Mouse (Mus musculus): ENCODE data around the gene Ube2l3.
"Not testable (repeated sequence)": the region's sequence is repeated elsewhere in the genome, so short reads cannot be mapped to it uniquely, and the experiment has no call there.

Gene Ube2l3

GRCm38 (mm10) chr16:17208389-17209361 is 6.2 kb upstream of the Ube2l3 start, which contains the start of gene Rimbp3:
TSS of gene Rimbp3 (plus strand) at chr16:17208603.
- peak; percentile 74 for DNase-seq

- DNase-seq: no peak
These were observed 2.5 kb upstream of the Ube2l3 start for GRCm38 (mm10) chr16:17204990-17205389.

- no peak for DNase-seq
These were observed 472 bp downstream of the Ube2l3 start for GRCm38 (mm10) chr16:17201977-17202376.

- DNase-seq: peak; percentile 77
These were observed 1.3 kb downstream of the Ube2l3 start for GRCm38 (mm10) chr16:17200953-17201707.

- DNase-seq: no peak
These were observed 2.1 kb downstream of the Ube2l3 start for GRCm38 (mm10) chr16:17200121-17200952.

GRCm38 (mm10) chr16:17193823-17194222 is 8.6 kb downstream of the Ube2l3 start:
- no peak for DNase-seq

- no peak for DNase-seq
These were observed 17.0 kb downstream of the Ube2l3 start for GRCm38 (mm10) chr16:17185475-17185874.

GRCm38 (mm10) chr16:17183003-17183402 is 19.4 kb downstream of the Ube2l3 start:
- DNase-seq: no peak

GRCm38 (mm10) chr16:17182136-17182535 is 20.3 kb downstream of the Ube2l3 start:
- no peak for DNase-seq

GRCm38 (mm10) chr16:17181382-17181781 is 21.1 kb downstream of the Ube2l3 start:
- no peak for DNase-seq

- DNase-seq: no peak
These were observed 22.7 kb downstream of the Ube2l3 start for GRCm38 (mm10) chr16:17179706-17180105.

GRCm38 (mm10) chr16:17177623-17178170 is 24.8 kb downstream of the Ube2l3 start:
- DNase-seq: no peak

- DNase-seq: no peak
These were observed 26.7 kb downstream of the Ube2l3 start for GRCm38 (mm10) chr16:17175765-17176164.

GRCm38 (mm10) chr16:17168049-17168448 is 34.4 kb downstream of the Ube2l3 start:
- no peak for DNase-seq

- no peak for DNase-seq
These were observed 35.3 kb downstream of the Ube2l3 start for GRCm38 (mm10) chr16:17167179-17167578.

GRCm38 (mm10) chr16:17165478-17165877 is 37.0 kb downstream of the Ube2l3 start:
- not testable (repeated sequence) for DNase-seq

GRCm38 (mm10) chr16:17154346-17154745 is 48.1 kb downstream of the Ube2l3 start:
- DNase-seq: no peak

- no peak for DNase-seq
These were observed 50.6 kb downstream of the Ube2l3 start for GRCm38 (mm10) chr16:17151874-17152273.

GRCm38 (mm10) chr16:17150520-17151258 is 51.8 kb downstream of the Ube2l3 start:
- DNase-seq: no peak

- DNase-seq: peak; percentile 27
These were observed 54.4 kb downstream of the Ube2l3 start for GRCm38 (mm10) chr16:17148084-17148483.

GRCm38 (mm10) chr16:17147391-17147929 is 55.0 kb downstream of the Ube2l3 start:
- no peak for DNase-seq
